In the genomic region with DNA sequence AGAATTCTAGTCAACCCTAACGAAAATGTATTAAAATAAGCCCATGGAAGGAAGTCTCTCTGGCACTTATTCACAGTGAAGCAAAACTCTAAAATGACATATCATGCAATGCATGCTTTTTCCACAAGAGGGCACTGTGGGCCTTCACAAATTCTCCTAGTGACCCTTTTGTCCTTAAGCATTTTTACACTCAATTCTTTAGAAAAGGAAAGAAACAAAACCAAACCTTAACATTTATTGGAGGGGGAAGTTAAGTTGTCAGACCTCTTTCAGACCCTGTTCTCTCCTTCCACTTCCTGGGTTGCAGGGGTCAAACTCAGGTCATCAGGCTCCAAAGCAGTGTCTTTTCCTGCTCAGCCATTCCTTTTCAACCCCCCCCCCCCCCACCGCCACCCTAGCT, we compare ENCODE assay signal across 8 mouse cellular contexts. TPM values are rescaled to one million over a fixed set of nuclear protein-coding genes. Genes with fewer than 3 reads are reported as not detected.
DNase-seq lines count a peak whose midpoint lies in the region; ATAC-seq and TF ChIP-seq lines count a peak whose summit lies in the region.
"Not testable (repeated sequence)": the region's sequence is repeated elsewhere in the genome, so short reads cannot be mapped to it uniquely, and the experiment has no call there.

No protein-coding gene starts in this region.

- not testable (repeated sequence) for H3K27me3 ChIP-seq in forebrain, embryonic 11.5 days (ENCODE audit: control insufficient read depth, insufficient read depth, low read length); kidney, embryonic 15.5 days; limb, embryonic 14.5 days (ENCODE audit: control insufficient read depth, insufficient read depth, low read length); midbrain, postnatal 0 days (ENCODE audit: insufficient read depth, low read length); stomach, embryonic 14.5 days (ENCODE audit: control insufficient read depth, insufficient read depth, low read length)

- not testable (repeated sequence) for H3K9me3 ChIP-seq in forebrain, embryonic 11.5 days (ENCODE audit: control insufficient read depth, low read length); kidney, embryonic 15.5 days (replicated peaks); limb, embryonic 14.5 days (ENCODE audit: control insufficient read depth, low read length); midbrain, postnatal 0 days (ENCODE audit: low read length); stomach, embryonic 14.5 days (ENCODE audit: control insufficient read depth, low read depth, low read length)

- ATAC-seq in CD4-positive, CD25-positive, alpha-beta regulatory T cell, adult 4 months = peak; percentile 72
- peak; percentile 51; the same call in 1 of the 2 replicates for ATAC-seq in forebrain, embryonic 11.5 days (replicated peaks; ENCODE audit: low FRiP score)
- ATAC-seq in kidney, embryonic 15.5 days (replicated peaks; ENCODE audit: low FRiP score) = 0 out of 2 replicates have a peak, but pooled peaks have one; percentile 29
- ATAC-seq in limb, embryonic 14.5 days (ENCODE audit: low FRiP score, low read depth) = peak; percentile 62
- not testable (repeated sequence) for ATAC-seq in midbrain, postnatal 0 days (ENCODE audit: low FRiP score)
- ATAC-seq in stomach, embryonic 14.5 days (ENCODE audit: insufficient number of reproducible peaks, insufficient read depth, low FRiP score, low read depth) = peak; percentile 42; the same call in 1 of the 2 replicates

- H3K4me1 ChIP-seq in forebrain, embryonic 11.5 days (replicated peaks; ENCODE audit: control insufficient read depth, insufficient read depth, low read length); kidney, embryonic 15.5 days; limb, embryonic 14.5 days (ENCODE audit: control insufficient read depth, insufficient read depth, low read length); midbrain, postnatal 0 days (ENCODE audit: insufficient read depth, low read length); stomach, embryonic 14.5 days (ENCODE audit: control insufficient read depth, insufficient read depth, low read length): not testable (repeated sequence)

- DNase-seq in adrenal gland, adult 2 months = peak; percentile 33
- DNase-seq in forebrain, embryonic 11.5 days (ENCODE audit: low spot score); limb, embryonic 14.5 days (ENCODE audit: low spot score): not testable (repeated sequence)
- DNase-seq in heart, postnatal 10 days = peak; percentile 50 to 57
- peak; percentile 24 for DNase-seq in midbrain, postnatal 0 days (ENCODE audit: low spot score)

- not testable (repeated sequence) for H3K4me3 ChIP-seq in forebrain, embryonic 11.5 days (ENCODE audit: low read depth, low read length); kidney, embryonic 15.5 days (replicated peaks); limb, embryonic 14.5 days (replicated peaks; ENCODE audit: low read length); midbrain, postnatal 0 days (ENCODE audit: low read depth, low read length); stomach, embryonic 14.5 days (ENCODE audit: low read depth, low read length)

- not testable (repeated sequence) for H3K4me2 ChIP-seq in forebrain, embryonic 11.5 days (ENCODE audit: low read depth, low read length, severe bottlenecking); kidney, embryonic 15.5 days; limb, embryonic 14.5 days (replicated peaks; ENCODE audit: low read depth, low read length, severe bottlenecking); midbrain, postnatal 0 days (ENCODE audit: low read depth, low read length, poor library complexity, severe bottlenecking); stomach, embryonic 14.5 days (replicated peaks; ENCODE audit: low read depth, low read length)

- intact Hi-C loops in heart, postnatal 10 days (cut with DNase I) = loop anchor here (5.0 kb wide), 3 partner anchors 96 to 316 kb away; no protein-coding TSS in a partner anchor

- H3K9ac ChIP-seq in forebrain, embryonic 11.5 days (ENCODE audit: low read length); kidney, embryonic 15.5 days; limb, embryonic 14.5 days (ENCODE audit: low read depth, low read length, severe bottlenecking); midbrain, postnatal 0 days (replicated peaks; ENCODE audit: low read length, poor library complexity, severe bottlenecking); stomach, embryonic 14.5 days (replicated peaks; ENCODE audit: low read depth, low read length): not testable (repeated sequence)

- not testable (repeated sequence) for H3K27ac ChIP-seq in forebrain, embryonic 11.5 days (ENCODE audit: low read depth, low read length); kidney, embryonic 15.5 days; limb, embryonic 14.5 days (replicated peaks; ENCODE audit: low read depth, low read length); midbrain, postnatal 0 days (ENCODE audit: low read depth, low read length); stomach, embryonic 14.5 days (ENCODE audit: low read length)

- not testable (repeated sequence) for H3K36me3 ChIP-seq in forebrain, embryonic 11.5 days (ENCODE audit: control insufficient read depth, insufficient read depth, low read length); kidney, embryonic 15.5 days; limb, embryonic 14.5 days (ENCODE audit: control insufficient read depth, insufficient read depth, low read length); midbrain, postnatal 0 days (ENCODE audit: insufficient read depth, low read length); stomach, embryonic 14.5 days (ENCODE audit: control insufficient read depth, insufficient read depth, low read length)

- 9% methylated on average over 2 of the region's 2 CpGs for WGBS in forebrain, embryonic 11.5 days
- WGBS in kidney, embryonic 15.5 days = 19% methylated on average over 2 of the region's 2 CpGs
- 7% methylated on average over 1 of the region's 2 CpGs for WGBS in limb, embryonic 14.5 days
- WGBS in midbrain, postnatal 0 days = 7% methylated on average over 2 of the region's 2 CpGs
- WGBS in stomach, embryonic 14.5 days = 0% methylated on average over 1 of the region's 2 CpGs

- peak; percentile 67 for TF ChIP-seq CTCF in midbrain, postnatal 0 days (IDR thresholded peaks at IDR 0.05)

- TF ChIP-seq POLR2A in limb, embryonic 14.5 days (IDR thresholded peaks at IDR 0.05; ENCODE audit: borderline replicate concordance, extremely low read depth, insufficient read depth, insufficient read length) = not testable (repeated sequence)

RNA-seq across cellular contexts. Expression of a gene that starts 40.7 kb away (rescaled TPM):
- 1 to 10 TPM; 9.1 to 9.3 TPM for polyA plus RNA-seq in CD4-positive, CD25-positive, alpha-beta regulatory T cell, adult 4 months (2017; shearing (Covaris generic))
- 10 to 100 TPM; 18.9 to 26.1 TPM for total RNA-seq in adrenal gland, adult 2 months (2021)
- polyA plus RNA-seq in adrenal gland, adult 2 months (2012; rRNA removed) = 13.1 and 13.2 TPM in 2 replicates
- polyA plus RNA-seq in forebrain, embryonic 11.5 days (2014; fragmentation: Nextera tagmentation; extraction: Ambion mirVana) = 17.6 and 20.2 TPM in 2 replicates
- 10 to 100 TPM; 23.3 to 27.0 TPM for total RNA-seq in heart, postnatal 10 days (2021)
- polyA plus RNA-seq in kidney, embryonic 15.5 days (2015; fragmentation: Nextera tagmentation; extraction: Ambion mirVana) = 23.2 and 25.1 TPM in 2 replicates
- 15.8 and 17.0 TPM in 2 replicates for polyA plus RNA-seq in limb, embryonic 14.5 days (2012; rRNA removed)
- 23.5 and 26.5 TPM in 2 replicates for polyA plus RNA-seq in limb, embryonic 14.5 days (2014; fragmentation: Nextera tagmentation; extraction: Ambion mirVana)
- 26.6 and 28.6 TPM in 2 replicates for total RNA-seq in midbrain, postnatal 0 days (2014; rRNA removed)
- polyA plus RNA-seq in midbrain, postnatal 0 days (2015; fragmentation: Nextera tagmentation; extraction: Ambion mirVana) = 23.4 and 27.9 TPM in 2 replicates
- 27.1 and 29.3 TPM in 2 replicates for polyA plus RNA-seq in stomach, embryonic 14.5 days (2014; fragmentation: Nextera tagmentation; extraction: Ambion mirVana)
